In the genomic region with DNA sequence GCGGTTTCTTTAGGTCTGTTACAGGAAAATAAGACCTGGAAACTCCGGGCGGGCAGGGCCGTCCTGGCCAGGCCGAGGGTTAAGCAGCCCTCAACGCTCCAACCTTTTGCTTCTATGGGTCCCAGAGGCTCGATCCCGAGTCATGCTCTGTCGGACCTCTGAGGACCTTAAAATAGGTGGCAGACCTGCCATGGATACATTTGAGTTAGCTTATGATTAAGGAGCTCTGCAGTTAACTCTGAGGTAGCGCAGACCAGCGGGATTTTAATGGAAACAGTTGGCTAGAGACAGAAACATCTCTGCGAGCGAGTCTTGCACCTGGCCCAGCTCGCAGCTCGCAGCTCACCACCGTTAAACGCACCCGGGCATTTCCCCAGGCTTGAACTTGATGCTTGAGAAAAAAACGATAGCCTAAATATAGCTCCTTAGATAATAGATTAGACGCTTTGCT, we compare ENCODE assay signal across 8 mouse cellular contexts. TPM values are rescaled to one million over a fixed set of nuclear protein-coding genes. Genes with fewer than 3 reads are reported as not detected.
DNase-seq lines count a peak whose midpoint lies in the region; ATAC-seq and TF ChIP-seq lines count a peak whose summit lies in the region.

No protein-coding gene starts in this region.

- no peaks in the 10 kb centered on the region for H3K36me3 ChIP-seq in kidney, postnatal 0 days (ENCODE audit: insufficient read depth, low read length)
- H3K36me3 ChIP-seq in forebrain, embryonic 10.5 days (replicated peaks): no peaks in the 10 kb centered on the region
- no peaks in the 10 kb centered on the region for H3K36me3 ChIP-seq in liver, embryonic 11.5 days (ENCODE audit: control insufficient read depth, insufficient read depth, low read length)
- no peaks in the 10 kb centered on the region for H3K36me3 ChIP-seq in stomach, embryonic 16.5 days (ENCODE audit: control insufficient read depth, insufficient read depth, low read length)

- peaks cover 15% of the 10 kb centered on the region; the same call in 1 of the 2 replicates for H3K4me1 ChIP-seq in kidney, postnatal 0 days (replicated peaks; ENCODE audit: insufficient read depth, low read length)
- peaks cover 13% of the 10 kb centered on the region for H3K4me1 ChIP-seq in forebrain, embryonic 10.5 days
- H3K4me1 ChIP-seq in liver, embryonic 11.5 days (replicated peaks; ENCODE audit: control insufficient read depth, insufficient read depth, low read length): peaks cover 8% of the 10 kb centered on the region
- H3K4me1 ChIP-seq in stomach, embryonic 16.5 days (ENCODE audit: control insufficient read depth, insufficient read depth, low read length): 0 out of 2 replicates have a peak, but pooled peaks cover 4% of the 10 kb centered on the region

- peak overlapping the region; percentile 84 for H3K9ac ChIP-seq in kidney, postnatal 0 days (ENCODE audit: low read depth, low read length)
- H3K9ac ChIP-seq in liver, embryonic 11.5 days (ENCODE audit: low read depth, low read length): peak overlapping the region; percentile 89
- peak overlapping the region; percentile 81 for H3K9ac ChIP-seq in stomach, embryonic 16.5 days (ENCODE audit: low read length)

- H3K27me3 ChIP-seq in kidney, postnatal 0 days (ENCODE audit: insufficient read depth, low read length): no peaks in the 10 kb centered on the region
- peaks cover 30% of the 10 kb centered on the region for H3K27me3 ChIP-seq in forebrain, embryonic 10.5 days (ENCODE audit: poor library complexity, severe bottlenecking)
- H3K27me3 ChIP-seq in liver, embryonic 11.5 days (replicated peaks; ENCODE audit: control insufficient read depth, insufficient read depth, low read length): no peaks in the 10 kb centered on the region
- H3K27me3 ChIP-seq in stomach, embryonic 16.5 days (ENCODE audit: control insufficient read depth, insufficient read depth, low read length): no peaks in the 10 kb centered on the region

- ATAC-seq in kidney, postnatal 0 days (replicated peaks; ENCODE audit: low FRiP score, low read depth): peak; percentile 47
- peak; percentile 59 for ATAC-seq in liver, embryonic 11.5 days (replicated peaks; ENCODE audit: low FRiP score)
- peak; percentile 26 for ATAC-seq in stomach, embryonic 16.5 days (ENCODE audit: insufficient read depth, low FRiP score)
- no peak for ATAC-seq in granulocyte monocyte progenitor cell, adult 5-6 weeks (replicated peaks; ENCODE audit: poor library complexity, severe bottlenecking)

- H3K27ac ChIP-seq in kidney, postnatal 0 days: peak overlapping the region; percentile 98
- H3K27ac ChIP-seq in forebrain, embryonic 10.5 days: peak overlapping the region; percentile 99
- H3K27ac ChIP-seq in liver, embryonic 11.5 days (ENCODE audit: low read depth, low read length): peak overlapping the region; percentile 94
- H3K27ac ChIP-seq in stomach, embryonic 16.5 days (ENCODE audit: low read length): peak overlapping the region; percentile 1; the same call in 1 of the 2 replicates

- no peak for TF ChIP-seq CTCF in kidney, postnatal 0 days (IDR thresholded peaks at IDR 0.05; ENCODE audit: low read depth)

- peak overlapping the region; percentile 82 for H3K4me2 ChIP-seq in kidney, postnatal 0 days (ENCODE audit: low read length)
- peak overlapping the region; percentile 92 for H3K4me2 ChIP-seq in liver, embryonic 11.5 days
- H3K4me2 ChIP-seq in stomach, embryonic 16.5 days (ENCODE audit: low read depth, low read length): peak overlapping the region; percentile 83

- H3K9me3 ChIP-seq in kidney, postnatal 0 days (replicated peaks; ENCODE audit: low read length): no peaks in the 10 kb centered on the region
- no peaks in the 10 kb centered on the region for H3K9me3 ChIP-seq in forebrain, embryonic 10.5 days
- no peaks in the 10 kb centered on the region for H3K9me3 ChIP-seq in liver, embryonic 11.5 days (ENCODE audit: control insufficient read depth, low read length)
- H3K9me3 ChIP-seq in stomach, embryonic 16.5 days (replicated peaks; ENCODE audit: control insufficient read depth, low read length): no peaks in the 10 kb centered on the region

- DNase-seq in kidney, postnatal 0 days (ENCODE audit: low spot score): peak; percentile 47
- DNase-seq in kidney, postnatal 4 days: no peak
- DNase-seq in MN1 (ENCODE audit: low spot score): peak; percentile 44
- DNase-seq in forebrain, embryonic 10.5 days (ENCODE audit: extremely low spot score, low spot score): no peak
- DNase-seq in liver, embryonic 11.5 days (ENCODE audit: low spot score): no peak
- DNase-seq in ovary, postnatal 14 days (ENCODE audit: low spot score): no peak

- WGBS in kidney, postnatal 0 days: 1% methylated on average over 20 of the region's 20 CpGs
- under 1% methylated on average over 20 of the region's 20 CpGs for whole genome bisulfite sequencing in forebrain, embryonic 10.5 days
- WGBS in liver, embryonic 11.5 days: 1% methylated on average over 20 of the region's 20 CpGs
- 1% methylated on average over 20 of the region's 20 CpGs for WGBS in stomach, embryonic 16.5 days

- H3K4me3 ChIP-seq in kidney, postnatal 0 days (replicated peaks; ENCODE audit: low read depth, low read length): peak overlapping the region; percentile 86
- peak overlapping the region; percentile 84 for H3K4me3 ChIP-seq in forebrain, embryonic 10.5 days
- H3K4me3 ChIP-seq in liver, embryonic 11.5 days (ENCODE audit: low read depth, low read length): peak overlapping the region; percentile 81
- H3K4me3 ChIP-seq in stomach, embryonic 16.5 days (replicated peaks; ENCODE audit: low read length): peak overlapping the region; percentile 76

RNA-seq across cellular contexts. Expression of gene Kansl1l, which starts 0.5 kb away (rescaled TPM):
- 17.3 and 17.9 TPM in 2 replicates for polyA plus RNA-seq in kidney, postnatal 0 days (2015; fragmentation: Nextera tagmentation; extraction: Ambion mirVana)
- polyA plus RNA-seq in forebrain, embryonic 10.5 days (2016; fragmentation: Nextera tagmentation; extraction: Ambion mirVana): 6.2 and 7.1 TPM in 2 replicates
- polyA plus RNA-seq in liver, embryonic 11.5 days (2014; fragmentation: Nextera tagmentation; extraction: Ambion mirVana): 4.7 and 5.4 TPM in 2 replicates
- polyA plus RNA-seq in stomach, embryonic 16.5 days (2015; fragmentation: Nextera tagmentation; extraction: Ambion mirVana): 10.0 and 11.0 TPM in 2 replicates
- total RNA-seq in granulocyte monocyte progenitor cell, adult 5-6 weeks (2014; fragmentation: Nextera tagmentation): 22.5 and 28.0 TPM in 2 replicates
- total RNA-seq in granulocyte monocyte progenitor cell, adult 5-6 weeks (2017): 29.3 and 30.8 TPM in 2 replicates

RNA-seq across cellular contexts. Expression of gene Acadl, which starts 45.2 kb away (rescaled TPM):
- polyA plus RNA-seq in kidney, postnatal 0 days (2015; fragmentation: Nextera tagmentation; extraction: Ambion mirVana): 254 and 281 TPM in 2 replicates
- polyA plus RNA-seq in forebrain, embryonic 10.5 days (2016; fragmentation: Nextera tagmentation; extraction: Ambion mirVana): 40.2 and 40.8 TPM in 2 replicates
- 105 and 107 TPM in 2 replicates for polyA plus RNA-seq in liver, embryonic 11.5 days (2014; fragmentation: Nextera tagmentation; extraction: Ambion mirVana)
- 188 and 195 TPM in 2 replicates for polyA plus RNA-seq in stomach, embryonic 16.5 days (2015; fragmentation: Nextera tagmentation; extraction: Ambion mirVana)
- 55.5 and 62.8 TPM in 2 replicates for total RNA-seq in granulocyte monocyte progenitor cell, adult 5-6 weeks (2014; fragmentation: Nextera tagmentation)
- total RNA-seq in granulocyte monocyte progenitor cell, adult 5-6 weeks (2017): 50.5 and 52.5 TPM in 2 replicates

Comparison
In these comparisons a context has a peak if more than half of its experiments do, and no peak if none do; other contexts are left out.
1. DNase-seq: peak in kidney, postnatal 0 days (single experiment) and MN1 (single experiment); none in kidney, postnatal 4 days (0 of 2), forebrain, embryonic 10.5 days (single experiment), liver, embryonic 11.5 days (single experiment) and ovary, postnatal 14 days (single experiment).
2. H3K27ac ChIP-seq: peak in every context shown above with its lines; median percentile 99 in forebrain, embryonic 10.5 days; 98 in kidney, postnatal 0 days; 94 in liver, embryonic 11.5 days; 1 in stomach, embryonic 16.5 days.
3. Peak in every context shown above with its lines, with median percentiles within 50 percentile points of each other: H3K4me2 ChIP-seq, H3K4me3 ChIP-seq and H3K9ac ChIP-seq.